Mouse (Mus musculus) cerebellum, adult 11 months (tissue): ENCODE data around the gene Iglon5.

Experiments used
- DNase-seq: peaks from one replicate; pipeline ENCODE4 v3.0.0; 2022

Gene Iglon5

DNA sequence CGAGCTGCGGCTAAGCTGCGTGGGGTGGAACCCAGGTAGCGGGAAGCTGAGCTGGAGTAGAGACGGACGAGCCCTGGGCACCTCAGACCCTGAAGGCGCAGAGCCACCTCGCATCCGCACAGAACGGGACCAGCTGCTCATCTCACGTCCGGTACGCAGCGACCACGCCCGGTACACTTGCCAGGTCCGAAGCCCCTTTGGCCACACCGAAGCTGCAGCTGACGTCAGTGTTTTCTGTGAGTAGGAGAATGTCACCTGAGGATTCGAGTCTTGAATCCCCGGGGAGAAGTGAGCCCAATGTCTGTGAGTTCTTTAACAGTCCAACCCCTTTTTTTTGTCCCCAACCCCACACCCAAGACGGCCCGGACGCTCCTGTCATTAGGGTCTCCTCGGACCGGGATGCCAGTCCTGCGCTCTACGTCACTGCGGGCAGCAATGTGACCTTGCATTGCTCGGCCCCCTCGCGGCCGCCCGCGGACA, 25.0 kb downstream of the Iglon5 start:
- no peak for DNase-seq

DNA sequence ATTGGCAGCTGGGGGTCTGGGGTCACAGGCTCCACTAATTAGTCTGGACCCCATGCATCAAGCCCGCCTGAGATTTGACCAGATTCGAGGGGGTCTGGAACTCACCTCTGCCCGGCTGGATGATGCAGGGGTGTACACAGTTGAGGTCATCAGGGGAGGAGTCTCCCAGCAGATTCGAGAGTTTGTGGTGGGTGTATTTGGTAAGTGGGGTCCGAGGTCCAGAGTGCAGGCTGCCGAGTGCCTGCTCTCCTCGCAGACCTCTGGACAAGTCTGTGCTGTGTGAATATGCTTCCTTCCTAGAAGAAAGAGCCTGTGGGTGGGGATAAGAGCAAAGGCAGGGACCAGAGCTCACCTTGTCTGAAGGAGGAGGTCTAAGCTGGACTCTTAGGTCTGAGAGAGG, 25.9 kb downstream of the Iglon5 start:
- no peak for DNase-seq

DNA sequence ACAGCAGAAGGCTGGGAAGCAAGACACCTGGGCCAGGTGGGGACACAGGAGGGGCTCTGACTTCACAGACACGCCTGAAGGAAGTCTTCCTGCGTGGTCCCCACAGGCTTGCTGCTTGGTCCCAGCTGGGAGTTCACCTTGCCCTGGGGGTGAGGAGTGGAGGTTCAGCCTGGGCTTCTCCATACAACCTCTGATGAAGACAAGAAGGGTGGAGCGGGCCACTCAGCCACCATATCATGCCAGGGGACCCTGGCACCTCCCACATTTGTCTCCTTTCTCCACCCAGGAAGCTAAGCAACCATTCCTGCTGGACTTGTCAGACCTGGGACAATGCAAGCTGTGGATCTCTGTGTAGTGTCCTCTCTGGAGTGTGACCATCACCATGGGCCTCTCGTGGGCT, 27.0 kb downstream of the Iglon5 start, which contains the start of gene Vsig10l:
Vsig10l (plus strand) TSS at position 301 of the 400 bp plus-strand sequence.
- DNase-seq = no peak

DNA sequence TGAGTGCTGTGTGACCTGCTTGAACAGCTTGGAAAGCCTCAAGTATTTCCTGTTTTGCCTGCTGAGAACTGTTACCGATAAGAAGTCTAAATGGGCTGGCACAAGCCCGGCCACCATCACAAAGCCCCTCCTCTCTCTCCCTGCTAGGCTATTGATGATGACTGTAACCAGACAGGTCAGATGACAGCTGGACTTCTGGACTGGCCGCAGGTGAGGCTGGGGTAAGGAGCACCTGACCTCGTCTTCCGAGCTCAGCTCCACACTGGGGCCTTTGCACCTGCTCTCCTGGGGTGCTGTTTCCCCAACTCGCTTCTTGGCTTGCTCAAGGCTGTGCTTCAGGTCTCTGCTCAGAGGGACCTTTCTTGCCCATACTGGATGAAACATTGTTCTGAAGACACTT, 35.5 kb downstream of the Iglon5 start:
- DNase-seq = no peak

DNA sequence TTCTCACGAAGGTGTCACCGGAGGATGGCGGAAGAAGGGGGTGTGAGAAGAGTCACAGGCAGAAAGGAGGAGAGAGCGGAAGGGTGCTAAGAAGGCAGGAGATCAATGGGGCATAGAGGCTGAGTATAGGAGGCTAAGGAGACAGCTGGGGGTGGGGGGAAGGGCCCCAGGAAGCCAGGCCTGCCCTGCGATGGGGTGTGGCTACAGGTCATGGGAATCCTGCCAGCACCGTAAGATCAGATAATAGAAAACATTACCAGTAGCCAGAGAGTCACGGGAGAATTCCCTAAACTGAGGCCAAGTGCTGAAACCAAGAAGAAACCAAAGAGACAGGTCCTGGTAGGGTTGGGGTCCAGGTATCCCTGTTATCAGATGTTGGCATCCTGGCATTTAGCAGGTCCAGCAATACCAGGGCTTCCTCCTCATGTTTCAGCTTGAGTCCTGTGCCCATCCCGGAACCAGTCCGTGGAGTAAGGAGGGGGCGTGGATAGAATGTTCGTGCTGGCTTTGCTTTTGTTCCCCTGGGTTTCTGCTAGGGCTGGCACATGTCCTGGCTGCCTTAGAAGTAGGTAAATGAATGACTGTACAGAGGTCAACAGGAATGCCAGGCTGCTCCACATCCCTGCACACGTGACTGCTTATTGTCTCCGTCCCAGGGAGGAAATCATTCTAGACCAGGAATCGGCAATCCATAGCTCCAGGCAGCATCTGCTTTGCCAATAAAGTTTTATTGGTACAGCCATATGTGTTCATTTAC, 36.1 kb downstream of the Iglon5 start:
- DNase-seq = no peak

DNA sequence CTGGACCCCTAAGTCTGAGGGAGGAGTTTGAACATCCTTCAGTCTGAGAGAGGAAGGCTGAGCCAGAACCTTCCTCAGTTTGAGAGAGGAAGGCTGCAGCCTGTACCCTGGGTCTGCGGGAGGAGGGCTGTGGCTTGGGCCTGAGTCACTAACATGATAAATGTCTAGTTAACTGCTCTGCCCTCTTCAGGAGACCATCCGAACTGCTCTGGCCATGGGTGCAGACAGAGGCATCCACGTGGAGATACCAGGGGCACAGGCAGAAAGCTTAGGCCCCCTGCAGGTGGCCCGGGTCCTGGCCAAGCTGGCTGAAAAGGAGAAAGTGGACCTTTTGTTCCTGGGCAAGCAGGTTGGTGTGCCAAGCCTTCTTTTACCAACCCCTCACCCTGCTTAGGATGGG, 37.3 kb downstream of the Iglon5 start:
- no peak for DNase-seq

DNA sequence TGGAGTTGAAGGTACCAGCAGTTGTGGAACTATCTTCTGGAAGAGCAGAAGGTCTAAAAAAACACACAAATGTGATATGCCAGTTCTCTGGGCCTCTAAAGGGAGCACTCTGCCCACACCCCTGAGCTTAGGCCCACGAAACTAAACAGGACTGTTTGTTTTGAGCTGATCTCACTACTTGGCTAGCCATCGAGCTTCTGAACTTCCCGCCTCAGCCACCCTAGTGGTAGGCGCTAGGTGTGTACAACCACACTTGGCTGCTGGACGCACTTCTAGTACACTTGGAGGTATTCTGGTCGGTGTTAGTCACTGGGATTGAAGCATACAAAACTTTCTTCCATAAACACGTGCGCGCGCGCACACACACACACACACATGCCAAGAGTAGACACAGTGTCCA, 38.1 kb downstream of the Iglon5 start:
- DNase-seq = no peak

DNA sequence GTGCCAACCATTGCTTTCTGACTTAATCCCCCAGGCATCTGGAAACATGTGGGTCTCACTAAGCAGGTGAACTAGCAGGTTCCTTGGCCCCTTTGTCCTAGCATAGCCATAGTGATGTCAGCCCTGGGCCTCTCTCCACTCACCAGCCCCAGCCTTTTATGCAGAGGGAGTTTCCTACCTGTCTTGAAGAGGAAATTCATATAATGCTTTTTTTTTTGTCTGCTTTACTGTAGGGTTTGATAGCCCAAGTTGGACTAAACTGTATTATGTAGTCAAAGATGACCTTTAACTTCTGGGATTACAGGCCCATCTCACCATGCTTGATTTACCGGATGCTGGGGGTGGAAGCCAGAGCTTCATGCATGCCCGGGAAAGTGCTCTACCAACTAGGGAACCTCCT, 40.1 kb downstream of the Iglon5 start:
- DNase-seq = no peak

DNA sequence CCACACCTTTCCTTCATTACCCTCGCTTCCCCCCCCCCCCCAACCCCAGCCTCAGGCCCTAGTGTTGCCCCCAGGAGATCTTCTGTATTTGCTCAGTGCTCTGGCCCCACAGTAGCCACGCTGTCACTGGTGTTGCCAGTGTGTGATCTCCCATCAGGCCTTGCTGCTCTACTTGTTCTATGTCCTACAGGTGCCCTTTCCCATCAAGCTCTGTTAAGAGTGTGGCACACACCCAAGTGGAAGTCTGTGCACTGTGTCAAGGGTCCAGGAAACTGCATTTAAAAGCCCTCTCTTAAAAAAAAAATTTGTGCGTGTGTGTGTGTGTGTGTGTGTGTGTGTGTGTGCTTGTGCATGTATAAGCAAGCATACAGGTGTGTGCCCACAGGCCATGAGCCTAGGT, 41.6 kb downstream of the Iglon5 start:
- no peak for DNase-seq

DNA sequence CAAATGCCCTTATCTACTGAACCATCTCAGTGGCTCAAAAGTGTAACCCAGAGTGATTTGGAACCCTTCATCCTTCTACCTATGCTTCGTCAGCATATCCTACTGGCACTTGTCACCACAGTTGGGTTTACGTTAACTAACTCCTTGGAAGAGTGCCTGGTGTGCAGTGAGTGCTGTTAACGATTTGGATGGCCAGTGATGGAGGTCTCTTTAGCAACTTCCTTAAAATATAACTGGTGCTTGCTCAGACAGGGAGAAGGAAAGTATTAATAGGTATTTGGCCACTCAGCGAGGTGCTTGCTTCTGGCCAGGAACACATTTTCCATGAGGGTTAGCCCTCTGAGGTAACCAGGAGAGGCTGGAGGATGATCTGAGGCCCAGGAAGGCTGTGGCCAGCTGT, 42.1 kb downstream of the Iglon5 start:
- no peak for DNase-seq

DNA sequence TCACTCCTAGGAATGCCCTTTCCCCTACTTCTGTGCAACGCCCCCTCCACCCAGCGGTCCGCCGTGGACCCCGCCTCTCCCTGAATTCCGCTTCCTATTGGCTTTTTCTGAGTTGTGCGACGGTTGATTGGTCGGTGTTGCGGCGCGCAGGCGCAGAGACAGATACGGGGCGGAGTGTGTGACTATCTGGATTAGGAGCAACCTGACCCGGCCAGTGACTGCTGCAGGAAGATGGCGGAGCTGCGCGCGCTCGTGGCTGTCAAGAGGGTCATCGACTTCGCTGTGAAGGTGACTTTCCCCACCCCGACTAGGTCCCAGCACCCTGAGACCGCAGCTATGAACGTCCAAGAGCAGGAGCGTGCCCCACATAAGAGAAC, 46.0 kb downstream of the Iglon5 start, which contains the start of the genes Etfb and Gm45233:
Etfb (plus strand) TSS at position 167 of the 377 bp plus-strand sequence.
Gm45233 (plus strand) TSS at position 212 of the 377 bp plus-strand sequence.
- DNase-seq = peak; percentile 94

DNA sequence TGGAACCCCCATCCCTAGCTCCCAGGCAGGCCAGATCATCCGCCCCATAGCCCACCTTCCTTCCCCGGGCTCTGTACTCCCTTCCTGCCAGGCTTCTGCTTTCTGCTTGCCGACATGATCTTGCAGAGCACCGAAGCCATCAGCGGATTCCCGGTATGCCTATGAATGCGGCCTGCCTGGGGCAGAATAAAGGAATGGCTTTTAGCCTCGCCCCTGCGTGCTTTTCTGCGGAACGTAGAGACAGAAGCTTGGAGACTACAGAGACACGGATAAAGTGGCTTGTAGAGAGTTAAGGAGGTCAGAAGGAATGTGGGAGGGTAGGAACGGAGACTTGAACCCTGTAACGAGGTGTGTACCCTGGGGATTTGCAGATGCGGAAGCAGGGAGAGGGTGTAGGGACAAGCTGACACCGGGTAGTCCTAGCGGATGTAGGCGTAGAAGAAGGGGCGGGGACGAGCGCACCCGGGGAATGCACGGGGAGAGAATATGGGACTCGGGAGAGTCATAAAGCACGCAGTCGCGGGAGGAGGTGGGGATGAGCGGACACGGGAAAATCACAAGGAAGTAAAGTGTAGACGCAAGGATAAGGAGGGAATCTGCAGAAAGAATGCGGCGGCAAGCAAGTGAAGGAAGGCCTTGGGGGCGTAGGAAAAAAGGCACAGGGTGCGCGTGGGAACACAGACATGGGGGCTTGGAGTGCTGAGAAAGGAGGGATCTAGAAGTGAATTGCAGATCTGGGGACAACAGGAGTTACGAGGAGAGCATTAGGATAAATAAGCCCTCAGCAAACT, 46.6 kb downstream of the Iglon5 start:
- DNase-seq = peak; percentile 52

DNA sequence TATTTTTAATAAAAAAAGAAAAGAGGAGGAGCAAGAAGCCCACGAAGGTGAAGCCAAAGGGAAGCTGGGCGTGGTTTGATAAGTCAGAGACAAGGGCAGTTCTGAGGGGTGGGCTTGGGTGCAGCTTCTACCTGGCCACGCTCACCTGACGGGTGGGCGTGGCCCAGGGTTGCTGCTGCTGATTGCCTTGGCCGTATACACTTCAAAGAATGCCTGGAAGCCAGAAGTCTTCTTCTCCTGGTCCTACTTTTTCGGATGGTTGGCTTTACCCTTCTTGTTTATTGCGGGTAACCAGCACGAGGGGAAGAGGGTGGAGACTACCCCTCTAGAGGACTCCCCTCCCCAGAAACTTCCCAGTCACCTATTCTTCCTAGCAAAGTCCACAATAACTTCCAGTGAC, 47.2 kb downstream of the Iglon5 start:
- DNase-seq = no peak

DNA sequence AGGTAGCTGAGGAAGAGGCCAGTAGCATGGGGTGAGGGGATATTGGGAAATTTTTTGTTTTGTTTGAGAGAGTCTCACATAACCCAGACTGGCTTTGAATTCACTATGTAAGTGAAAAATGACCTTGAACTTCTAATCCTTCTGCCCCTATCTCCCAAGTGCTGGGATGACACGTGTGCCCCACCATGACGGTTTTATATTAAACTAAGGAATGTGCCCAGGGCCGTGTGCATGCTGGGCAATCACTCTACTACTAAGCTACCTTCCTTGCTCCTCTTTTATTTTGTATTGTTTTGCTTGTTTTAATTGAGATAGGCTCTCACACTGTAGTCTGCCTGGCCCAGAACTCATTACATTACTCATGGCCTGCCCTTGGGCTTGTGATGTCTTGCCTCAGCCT, 48.8 kb downstream of the Iglon5 start:
- DNase-seq = no peak

DNA sequence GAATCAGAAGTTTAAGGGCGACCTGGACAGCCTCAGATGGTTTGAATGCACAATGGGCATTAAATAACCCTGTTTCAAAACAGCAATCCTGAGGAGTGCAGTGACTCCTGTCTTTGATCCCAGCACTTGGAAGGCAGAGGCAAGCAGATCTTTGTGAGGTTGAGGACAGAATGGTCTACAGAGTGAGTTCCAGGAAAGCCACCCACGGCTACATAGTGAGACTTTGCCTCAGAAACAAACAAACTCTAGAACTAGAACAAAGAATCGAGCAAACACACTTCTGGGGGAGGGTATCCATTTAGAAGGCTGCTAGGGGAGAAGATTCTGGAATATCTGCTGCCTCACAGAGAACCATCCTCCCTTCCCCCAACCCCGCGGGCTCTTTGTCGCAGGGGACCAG, 49.4 kb downstream of the Iglon5 start, which contains the start of gene Cldnd2:
Cldnd2 (plus strand) TSS at position 301 of the 400 bp plus-strand sequence.
- DNase-seq = no peak

DNA sequence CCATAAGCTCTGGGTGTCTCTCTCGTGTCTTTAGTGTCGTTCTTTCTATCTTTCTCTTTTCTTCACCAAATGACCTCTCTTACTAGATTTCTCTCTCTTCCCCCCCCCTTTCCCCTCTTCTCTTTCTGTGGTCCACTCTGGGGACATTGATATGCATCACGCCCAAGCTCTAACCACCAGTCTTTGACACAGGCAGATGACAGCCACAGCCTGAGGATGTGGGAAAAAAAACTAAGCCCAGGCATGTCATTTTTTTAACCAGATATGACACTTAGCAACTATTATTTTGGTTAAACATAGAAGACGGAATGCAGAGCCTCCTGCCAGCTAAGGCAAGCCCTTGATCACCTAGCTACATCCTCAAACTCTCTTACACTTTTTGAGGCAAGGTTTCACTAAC, 51.3 kb downstream of the Iglon5 start:
- no peak for DNase-seq

DNA sequence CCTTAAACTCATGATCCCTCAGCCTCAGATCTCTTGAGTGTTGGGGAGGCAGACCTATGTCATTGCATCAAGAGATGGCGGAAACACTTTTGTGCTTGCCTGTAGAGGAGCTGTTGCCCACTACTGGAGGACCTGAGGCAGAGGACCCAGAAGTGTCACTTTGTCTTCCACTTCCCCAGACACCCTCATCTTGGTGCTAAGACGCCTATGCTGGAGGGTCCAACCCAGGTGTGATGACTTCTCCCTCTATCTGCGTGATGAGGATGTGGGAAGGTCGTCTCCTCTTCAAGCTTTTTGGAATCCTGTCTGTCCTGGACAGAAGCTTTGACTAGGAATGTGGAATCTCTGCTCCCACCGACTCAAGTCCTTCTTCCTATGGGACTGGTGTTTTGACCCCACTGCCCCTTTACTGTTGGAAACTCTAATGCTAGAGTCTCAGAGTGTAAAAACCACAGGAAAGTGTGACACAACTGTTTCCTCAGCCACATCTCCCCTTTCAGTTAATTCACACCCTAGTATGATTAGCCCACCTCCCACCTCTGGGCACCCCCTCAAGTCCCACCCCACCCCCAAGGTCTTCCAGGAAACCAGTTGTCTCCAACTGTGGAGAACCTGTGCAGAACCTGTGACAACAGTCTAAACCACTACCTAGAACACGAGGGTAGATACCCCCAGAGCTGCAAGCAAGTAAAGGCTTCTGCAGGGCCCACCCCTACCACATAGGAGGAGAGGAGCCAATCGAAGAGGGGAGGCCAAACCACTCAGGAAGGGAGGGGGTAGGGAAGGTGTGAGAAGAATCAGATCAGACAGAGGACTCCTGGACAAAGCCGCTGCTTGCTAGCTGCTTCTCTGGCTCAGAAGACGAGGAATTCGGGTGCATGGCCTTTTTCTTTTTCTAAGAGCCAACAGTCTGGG, 53.3 kb downstream of the Iglon5 start, which contains the start of gene Nkg7:
Nkg7 (plus strand) TSS at position 733 of the 915 bp plus-strand sequence.
- no peak for DNase-seq

DNA sequence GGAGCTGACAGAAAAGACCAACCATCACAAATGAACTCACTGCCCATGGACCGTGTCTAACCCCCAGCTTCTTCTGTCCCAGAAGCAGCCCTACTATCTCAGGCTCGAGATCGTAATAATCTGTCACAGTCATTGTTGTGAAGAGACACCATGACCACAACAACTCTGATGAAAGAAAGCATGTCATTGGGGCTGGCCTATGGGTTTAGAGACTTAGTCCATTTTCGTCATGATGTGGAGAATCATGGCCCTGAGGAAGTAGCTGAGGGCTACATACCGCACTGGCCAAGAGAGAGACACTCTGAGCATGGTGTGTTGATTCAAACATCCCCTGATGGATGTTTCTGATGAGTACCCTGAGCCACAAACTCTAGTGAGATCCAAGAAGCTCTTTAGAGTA, 55.2 kb downstream of the Iglon5 start:
- no peak for DNase-seq

DNA sequence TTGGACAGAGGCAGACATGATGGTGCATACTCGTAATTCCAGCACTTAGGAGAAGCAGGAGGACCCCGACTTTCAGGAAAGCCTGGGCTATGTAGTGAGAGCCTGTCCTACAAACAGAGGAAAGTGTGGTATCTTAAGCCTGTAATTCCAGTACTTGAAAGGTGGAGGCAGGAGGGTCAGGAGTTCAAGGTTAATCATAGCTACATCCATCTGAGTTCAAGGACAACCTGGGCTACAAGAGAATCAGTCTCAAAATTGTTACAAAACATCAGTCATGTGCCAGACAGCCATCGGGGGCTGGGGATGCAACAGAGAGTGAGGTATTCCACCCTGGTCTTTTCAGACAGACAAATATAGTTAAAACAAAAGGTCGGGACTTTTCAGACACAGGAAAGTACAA, 57.0 kb downstream of the Iglon5 start:
- no peak for DNase-seq

DNA sequence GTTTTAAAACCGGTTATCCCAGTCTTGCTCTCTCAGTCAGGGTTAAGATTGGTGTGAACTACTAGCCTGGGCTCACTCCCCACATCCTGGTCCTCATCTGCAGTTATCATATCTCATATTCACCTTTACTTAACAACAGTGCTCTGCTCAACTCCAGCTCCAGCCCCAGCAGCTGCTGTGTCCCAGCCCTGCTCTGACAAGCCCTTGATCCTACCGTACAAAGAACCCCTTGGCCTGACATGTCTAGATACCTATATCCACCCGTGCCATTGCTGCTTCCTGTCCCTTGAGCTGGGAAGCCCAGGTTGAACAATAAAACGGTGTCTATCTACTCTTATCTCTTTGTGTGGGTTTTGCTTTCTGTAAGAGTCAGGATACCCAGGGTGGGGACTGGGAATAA, 60.4 kb downstream of the Iglon5 start:
- no peak for DNase-seq

DNA sequence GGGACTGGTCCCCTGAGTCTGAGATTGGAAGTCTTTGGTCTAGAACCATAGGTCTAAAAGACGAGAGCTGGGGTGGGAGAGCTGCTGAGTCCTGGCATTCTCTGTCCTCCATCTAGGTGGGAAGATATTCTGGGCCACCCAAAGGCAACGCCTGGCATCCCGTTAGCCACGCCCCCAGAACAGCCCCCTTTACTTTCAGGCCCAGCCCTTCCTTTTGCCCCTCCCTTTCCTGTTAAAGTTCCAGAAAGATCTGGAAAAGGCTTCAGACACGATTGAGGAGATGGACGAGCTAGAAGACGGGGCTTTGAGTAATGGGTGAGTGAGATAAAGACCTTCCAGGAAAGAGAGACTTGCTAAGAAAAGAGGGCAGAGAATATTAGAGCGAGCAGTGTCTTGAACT, 62.5 kb downstream of the Iglon5 start, which contains the start of gene Lim2:
Lim2 (plus strand) TSS at position 265 of the 400 bp plus-strand sequence.
- DNase-seq = no peak

DNA sequence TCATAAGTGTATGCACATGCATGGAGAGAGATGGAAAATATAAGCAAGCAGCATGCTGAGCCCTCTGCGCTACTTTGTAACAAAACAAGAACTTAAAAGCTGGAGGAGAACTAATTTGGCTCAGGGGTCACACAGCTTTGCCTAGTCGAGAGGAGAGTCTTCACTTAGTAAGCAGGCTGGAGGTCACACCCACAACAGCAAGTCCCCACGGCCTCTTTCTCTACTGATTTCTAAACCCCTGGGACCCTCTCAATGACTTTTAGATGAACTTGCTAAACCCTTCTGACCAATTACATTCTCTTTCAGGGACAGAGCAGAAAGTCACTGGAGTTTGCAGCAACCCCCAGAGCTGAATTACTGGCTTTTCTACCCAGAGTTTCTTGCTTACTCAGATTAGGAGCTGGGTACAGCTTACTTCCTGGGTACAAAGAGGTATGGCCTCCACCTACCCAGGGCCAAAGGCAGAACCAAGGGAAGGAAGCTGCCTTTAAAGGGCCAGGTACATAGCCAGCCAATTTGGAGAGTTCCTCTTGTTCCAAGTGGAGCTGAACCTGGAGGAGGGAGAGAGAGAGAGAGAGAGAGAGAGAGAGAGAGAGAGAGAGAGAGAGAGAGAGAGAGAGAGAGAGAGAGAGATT, 65.8 kb downstream of the Iglon5 start:
- DNase-seq = no peak
